Mouse (Mus musculus) neural tube, embryonic 11.5 days (tissue): ENCODE measurements around the gene Fbxo4. TPM values are rescaled to one million over a fixed set of nuclear protein-coding genes. Genes with fewer than 3 reads are reported as not detected.
A peak's percentile ranks its signal among the peaks of the same experiment; 100 is the strongest.

ENCODE experiments used
- ATAC-seq: fragments of 200-750 bp; cut with Nextera tagmentation; 2 replicates; pipeline ENCODE4 v1.8.0; 2017; ENCODE audit warnings: moderate number of reproducible peaks, mild to moderate bottlenecking, moderate TSS enrichment, moderate library complexity; ENCODE audit not compliant: insufficient read depth, low FRiP score, low TSS enrichment
- DNase-seq: peaks from one replicate; pipeline ENCODE4 v3.0.0-alpha.2; 2015; ENCODE audit warnings: low spot score
- H3K27ac ChIP-seq: fragments of 300-500 bp; sonication (generic); 2 replicates; pipeline ENCODE4 v1.5.1; 2014; ENCODE audit warnings: low read depth, mild to moderate bottlenecking, low read length
- H3K27me3 ChIP-seq: fragments of 300-500 bp; sonication (generic); 2 replicates; pipeline ENCODE4 v1.6.1; 2014; ENCODE audit warnings: mild to moderate bottlenecking, low read length, mixed read lengths; ENCODE audit not compliant: control insufficient read depth, insufficient read depth
- H3K36me3 ChIP-seq: fragments of 300-500 bp; sonication (generic); 2 replicates; pipeline ENCODE4 v1.6.1; 2014; ENCODE audit warnings: mild to moderate bottlenecking, low read length, moderate library complexity, mixed read lengths; ENCODE audit not compliant: control insufficient read depth, insufficient read depth
- H3K4me1 ChIP-seq: fragments of 300-500 bp; sonication (generic); 2 replicates; pipeline ENCODE4 v1.6.1; 2014; ENCODE audit warnings: low read length, mixed read lengths; ENCODE audit not compliant: control insufficient read depth, insufficient read depth
- H3K4me2 ChIP-seq: fragments of 300-500 bp; sonication (generic); 2 replicates; pipeline ENCODE4 v1.6.1; 2014; ENCODE audit warnings: low read depth, mild to moderate bottlenecking, moderate library complexity
- H3K4me3 ChIP-seq: fragments of 300-500 bp; sonication (generic); 2 replicates; pipeline ENCODE4 v1.5.1; 2014; ENCODE audit warnings: low read depth, low read length
- H3K9ac ChIP-seq: fragments of 300-500 bp; sonication (generic); 2 replicates; pipeline ENCODE4 v1.6.1; 2014; ENCODE audit warnings: mild to moderate bottlenecking, low read length
- H3K9me3 ChIP-seq: fragments of 300-500 bp; sonication (generic); 2 replicates; pipeline ENCODE4 v1.6.1; 2016; ENCODE audit warnings: low read length; ENCODE audit not compliant: control insufficient read depth
- WGBS: fragments of 180-500 bp; shearing (Covaris S2); extraction: QIAGEN DNeasy Blood & Tissue Kit; methylation state at CpG from one replicate; pipeline ENCODE4 v1.1.7; 2014; 5-methylcytosine and 5-hydroxymethylcytosine counted together
- polyA plus RNA-seq: library from polyadenylated mRNA; unstranded; fragments of >200 nt; fragmentation: Nextera tagmentation; extraction: Ambion mirVana; gene quantifications from 2 replicates; pipeline ENCODE4 v1.2.1, GENCODE M21; 2014

The Fbxo4 gene
- polyA plus RNA-seq, 1 experiment from 2014 or later, result 4.8 TPM

- ATAC-seq (no peak), DNase-seq (no peak)
- Histone ChIP-seq H3K4me3 (no peak overlapping the region), H3K36me3 (no peaks in the 10 kb centered on the region), H3K9me3 (no peaks in the 10 kb centered on the region), H3K4me1 (0 out of 2 replicates have a peak, but pooled peaks cover 3% of the 10 kb centered on the region), H3K27me3 (no peaks in the 10 kb centered on the region), H3K9ac (no peak overlapping the region), H3K4me2 (no peak overlapping the region), H3K27ac (no peak overlapping the region)
- 87% methylated on average over 13 of the region's 13 CpGs for WGBS
Measured at GRCm38 (mm10) chr15:4024726-4025507, 45.5 kb upstream of the Fbxo4 start.

GRCm38 (mm10) chr15:4023747-4024146 lies 44.4 kb upstream of the Fbxo4 start:
- H3K9me3 ChIP-seq, result no peaks in the 10 kb centered on the region
- H3K4me3 ChIP-seq, result no peak overlapping the region
- no peaks in the 10 kb centered on the region for H3K27me3 ChIP-seq
- no peak overlapping the region for H3K9ac ChIP-seq
- no peak overlapping the region for H3K27ac ChIP-seq
- DNase-seq, result no peak
- H3K36me3 ChIP-seq, result no peaks in the 10 kb centered on the region
- no peak overlapping the region for H3K4me2 ChIP-seq
- WGBS, result 93% methylated on average over 2 of the region's 2 CpGs
- H3K4me1 ChIP-seq, result 0 out of 2 replicates have a peak, but pooled peaks cover 3% of the 10 kb centered on the region
- no peak for ATAC-seq

- H3K9ac ChIP-seq, result no peak overlapping the region
- no peak overlapping the region for H3K4me3 ChIP-seq
- WGBS, result 74% methylated on average over 4 of the region's 4 CpGs
- H3K4me2 ChIP-seq, result no peak overlapping the region
- DNase-seq, result no peak
- H3K9me3 ChIP-seq, result no peaks in the 10 kb centered on the region
- no peak for ATAC-seq
- no peaks in the 10 kb centered on the region for H3K36me3 ChIP-seq
- no peaks in the 10 kb centered on the region for H3K27me3 ChIP-seq
- no peaks in the 10 kb centered on the region for H3K4me1 ChIP-seq
- no peak overlapping the region for H3K27ac ChIP-seq
Measured at GRCm38 (mm10) chr15:4020711-4021110, 41.3 kb upstream of the Fbxo4 start.

- Histone ChIP-seq H3K9ac (no peak overlapping the region), H3K9me3 (no peaks in the 10 kb centered on the region), H3K4me3 (no peak overlapping the region), H3K27ac (no peak overlapping the region), H3K36me3 (no peaks in the 10 kb centered on the region), H3K4me2 (no peak overlapping the region), H3K4me1 (no peaks in the 10 kb centered on the region), H3K27me3 (no peaks in the 10 kb centered on the region)
- ATAC-seq (no peak), DNase-seq (no peak)
- WGBS, result 75% methylated on average over 2 of the region's 2 CpGs
Measured at GRCm38 (mm10) chr15:4013873-4014272, 34.5 kb upstream of the Fbxo4 start.

GRCm38 (mm10) chr15:4000536-4000935 lies 21.2 kb upstream of the Fbxo4 start:
- DNase-seq (no peak), ATAC-seq (no peak)
- no peak overlapping the region for H3K4me2 ChIP-seq
- H3K4me3 ChIP-seq, result no peak overlapping the region
- WGBS, result 82% methylated on average over 2 of the region's 2 CpGs
- H3K27me3 ChIP-seq, result no peaks in the 10 kb centered on the region
- H3K9ac ChIP-seq, result no peak overlapping the region
- no peaks in the 10 kb centered on the region for H3K9me3 ChIP-seq
- no peaks in the 10 kb centered on the region for H3K36me3 ChIP-seq
- H3K27ac ChIP-seq, result no peak overlapping the region
- H3K4me1 ChIP-seq, result no peaks in the 10 kb centered on the region; the same call in 1 of the 2 replicates

GRCm38 (mm10) chr15:3999144-3999543 lies 19.8 kb upstream of the Fbxo4 start:
- no peaks in the 10 kb centered on the region for H3K27me3 ChIP-seq
- no peak overlapping the region for H3K27ac ChIP-seq
- H3K4me1 ChIP-seq, result no peaks in the 10 kb centered on the region; the same call in 1 of the 2 replicates
- DNase-seq, result no peak
- no peak overlapping the region for H3K4me2 ChIP-seq
- 74% methylated on average over 2 of the region's 2 CpGs for WGBS
- ATAC-seq, result no peak
- no peaks in the 10 kb centered on the region for H3K36me3 ChIP-seq
- H3K9ac ChIP-seq, result no peak overlapping the region
- H3K9me3 ChIP-seq, result no peaks in the 10 kb centered on the region
- no peak overlapping the region for H3K4me3 ChIP-seq

GRCm38 (mm10) chr15:3996267-3997010 lies 17.1 kb upstream of the Fbxo4 start:
- no peak for DNase-seq
- Histone ChIP-seq H3K4me2 (peak overlapping the region; percentile 47), H3K4me3 (peak overlapping the region; percentile 63), H3K27me3 (no peaks in the 10 kb centered on the region), H3K4me1 (no peaks in the 10 kb centered on the region; the same call in 1 of the 2 replicates), H3K36me3 (peaks cover 2% of the 10 kb centered on the region; the same call in 1 of the 2 replicates), H3K9ac (no peak overlapping the region; the same call in 1 of the 2 replicates), H3K9me3 (no peaks in the 10 kb centered on the region), H3K27ac (peak overlapping the region; percentile 11; the same call in 1 of the 2 replicates)
- 24% methylated on average over 14 of the region's 14 CpGs for WGBS
- ATAC-seq, result no peak

- H3K4me2 ChIP-seq, result peak within 1 kb of the TSS; percentile 47
- peak; percentile 99 for DNase-seq
- ATAC-seq, result peak; percentile 100
- WGBS, result under 1% methylated on average over 61 of the region's 61 CpGs
- H3K4me3 ChIP-seq, result peak within 1 kb of the TSS; percentile 63
- H3K9ac ChIP-seq, result peak within 1 kb of the TSS; percentile 74
- no peaks in the 10 kb centered on the region for H3K9me3 ChIP-seq
- peaks cover 2% of the 10 kb centered on the region; the same call in 1 of the 2 replicates for H3K36me3 ChIP-seq
- H3K27me3 ChIP-seq, result no peaks in the 10 kb centered on the region
- peak within 1 kb of the TSS; percentile 67 for H3K27ac ChIP-seq
- H3K4me1 ChIP-seq, result no peaks in the 10 kb centered on the region; the same call in 1 of the 2 replicates
Measured at GRCm38 (mm10) chr15:3995448-3996266, 16.3 kb upstream of the Fbxo4 start, which contains the start of gene AW549877. AW549877 (minus strand) TSS chr15:3995744.
